Mouse (Mus musculus) v-Abl transformed pro-B cells (cell line): ENCODE measurements around the gene Scrt2.
"Not testable (repeated sequence)": the region's sequence is repeated elsewhere in the genome, so short reads cannot be mapped to it uniquely, and the experiment has no call there.

Experiments used
- in situ Hi-C, 2 experiments: fragments of 400-800 bp; cut with MboI; formaldehyde crosslinking; loops; one replicate each; pipeline ENCODE4 v1.15.1; 2025; ENCODE audit not compliant: unreplicated experiment in 2 of 2

Gene Scrt2

DNA sequence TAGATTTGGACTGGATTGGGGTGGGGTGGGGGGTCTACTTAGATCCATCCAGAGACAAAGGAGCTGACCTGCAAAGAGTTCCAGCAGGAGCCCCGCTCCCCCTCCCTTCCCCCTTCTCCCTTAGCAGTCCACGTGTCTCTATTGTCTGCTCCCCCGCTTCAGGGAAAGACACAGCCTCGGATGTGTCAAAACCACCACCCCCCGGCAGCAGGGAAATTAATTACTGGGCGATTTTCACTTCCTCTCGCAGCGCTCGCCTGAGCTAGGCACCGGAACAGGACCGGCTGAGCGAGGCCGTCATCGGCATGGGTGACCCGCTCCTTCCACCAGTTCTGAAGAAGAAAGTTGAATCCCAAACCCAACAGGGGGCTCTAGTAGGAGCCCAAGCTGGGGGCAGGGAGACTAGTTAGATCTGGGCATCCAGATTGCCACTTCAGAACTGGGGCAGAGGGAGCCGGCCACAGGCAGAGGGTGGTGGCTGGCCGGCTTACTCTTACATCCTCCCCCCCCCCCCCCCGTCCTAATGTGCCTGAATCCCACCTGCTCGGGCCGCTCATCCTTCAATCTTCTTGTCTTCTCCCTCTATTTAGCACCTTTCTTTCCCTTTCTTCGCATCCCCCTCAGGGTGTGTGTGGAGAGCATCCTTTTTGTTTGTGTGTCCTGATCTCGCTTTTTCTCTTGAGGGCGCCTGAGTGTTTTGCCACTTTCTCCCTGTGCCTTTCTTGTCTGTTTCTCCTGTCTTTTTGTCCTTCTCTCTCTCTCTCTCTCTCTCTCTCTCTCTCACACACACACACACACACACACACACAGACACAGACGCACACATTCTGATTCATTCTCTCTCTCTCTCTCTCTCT is at the start of gene Scrt2:
Scrt2 (plus strand) TSS at position 845 of the 857 bp plus-strand sequence.
- in situ Hi-C loops: loop anchor here in 1 of 2 experiments (25.0 kb wide), 1 partner anchor 144 kb away; no protein-coding TSS in a partner anchor

DNA sequence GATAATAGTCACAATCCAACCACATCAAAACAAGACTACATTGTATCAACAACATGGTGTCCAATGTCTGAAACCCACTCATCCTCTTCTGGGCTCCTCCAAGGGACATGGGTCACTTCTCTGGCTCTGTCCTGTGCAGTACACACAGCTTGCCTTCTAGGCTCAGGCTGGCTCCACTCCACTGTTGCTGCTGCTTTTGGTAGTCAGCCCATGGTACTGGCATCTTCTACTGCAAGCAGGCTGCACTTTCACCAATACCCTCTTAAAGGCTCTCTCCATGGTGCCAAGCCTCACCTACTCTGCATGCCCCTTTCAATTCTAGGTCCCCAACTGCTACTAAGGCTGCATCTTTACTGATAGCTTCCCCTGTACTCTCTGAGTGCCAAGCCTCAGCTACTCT is 41.2 kb upstream of the Scrt2 start:
- in situ Hi-C loops: no loop called here

- in situ Hi-C loops: no loop called here
These were observed 34.0 kb upstream of the Scrt2 start for GRCm38 (mm10) chr2:152047116-152048002.

DNA sequence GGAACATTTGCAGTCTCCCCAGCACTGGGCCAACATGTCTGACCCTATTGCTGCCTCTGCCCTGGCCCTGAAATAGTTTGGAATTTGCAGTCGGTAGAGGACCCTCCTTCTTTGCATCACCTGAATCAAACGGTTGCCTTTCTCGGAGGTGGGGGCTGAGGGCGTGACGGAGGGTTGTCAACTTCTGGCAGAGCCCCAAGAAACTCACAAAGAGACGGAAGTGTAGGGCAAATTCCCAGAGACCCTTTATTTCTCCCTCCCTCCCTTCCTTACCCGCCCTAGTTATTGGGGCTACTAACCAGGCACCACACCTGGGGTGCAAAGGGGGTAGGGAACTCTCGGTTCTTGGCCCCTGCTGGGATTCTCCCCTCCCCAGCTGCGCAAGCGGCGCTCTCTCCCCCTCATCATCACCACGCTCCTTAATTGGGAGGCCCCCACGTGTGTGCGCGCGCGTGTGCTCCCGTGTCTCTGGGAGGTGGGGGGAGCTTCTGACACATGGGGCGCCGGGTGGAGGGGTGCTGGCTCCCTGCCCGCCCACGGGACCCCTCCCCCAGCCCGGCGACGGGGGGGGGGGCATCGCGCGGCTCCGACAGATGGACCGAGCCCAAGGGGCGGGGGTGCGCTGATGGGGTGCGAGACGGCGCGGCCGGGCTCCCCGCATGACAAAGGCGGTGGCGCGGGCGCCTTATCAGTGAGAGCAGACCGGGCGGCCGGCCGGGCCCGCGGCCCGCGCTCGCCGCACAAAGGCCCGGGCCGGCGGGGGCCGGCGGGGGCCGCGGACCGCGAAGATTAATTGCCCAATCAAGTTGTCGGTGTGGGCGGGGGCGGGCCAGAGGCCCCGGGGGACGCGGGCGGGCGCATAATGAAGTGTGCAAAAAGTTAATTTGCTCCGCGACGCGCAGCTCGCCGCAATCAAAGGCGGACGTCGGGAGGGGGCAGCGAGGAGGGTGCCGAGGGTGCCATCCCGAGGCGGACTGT is 33.0 kb upstream of the Scrt2 start:
- in situ Hi-C loops: no loop called here

GRCm38 (mm10) chr2:152048981-152049441 is 32.3 kb upstream of the Scrt2 start:
- in situ Hi-C loops: no loop called here

GRCm38 (mm10) chr2:152049611-152050270 is 31.6 kb upstream of the Scrt2 start:
- in situ Hi-C loops: no loop called here

DNA sequence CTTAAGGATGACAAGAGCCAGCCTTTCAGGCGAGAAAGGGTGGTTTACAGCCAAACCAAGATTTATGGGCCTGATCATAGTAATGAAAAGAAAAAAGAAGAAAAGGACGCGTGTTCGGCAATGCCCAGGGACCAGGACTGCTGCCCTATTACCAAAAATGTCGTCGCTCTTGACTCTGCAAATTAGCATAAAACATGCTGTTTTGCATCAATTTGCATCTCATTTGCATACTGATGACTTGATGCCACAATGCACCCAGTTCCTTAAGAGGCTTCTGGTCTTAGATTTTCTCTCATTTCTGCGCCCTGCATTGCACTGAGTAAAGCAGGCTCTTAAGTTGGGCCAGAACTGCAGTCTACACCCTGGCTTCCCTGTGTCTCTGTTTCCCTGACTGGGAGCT is 31.0 kb upstream of the Scrt2 start:
- in situ Hi-C loops: no loop called here

DNA sequence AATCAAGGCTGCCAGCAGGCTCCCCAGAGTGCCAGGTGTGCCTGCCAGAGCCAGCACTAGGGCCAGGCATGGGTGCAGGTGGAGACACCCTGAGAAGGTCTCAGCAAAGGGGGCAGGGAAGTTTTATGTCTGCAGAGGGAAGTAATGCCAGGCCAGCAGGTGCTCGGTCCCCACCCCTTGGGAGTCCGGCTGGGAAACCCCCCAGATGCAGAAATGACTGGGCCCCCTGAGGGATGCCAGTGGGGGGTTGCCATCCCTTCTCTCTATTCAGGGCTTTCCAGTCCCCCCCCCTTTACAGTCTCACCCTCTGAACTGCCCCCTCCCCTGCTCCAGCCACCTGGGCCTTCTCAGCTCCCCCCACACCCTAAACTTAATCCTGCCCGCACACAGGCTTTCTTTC is 29.3 kb upstream of the Scrt2 start:
- in situ Hi-C loops: no loop called here

- in situ Hi-C loops: no loop called here
These were observed 25.9 kb upstream of the Scrt2 start for GRCm38 (mm10) chr2:152055406-152055805.

DNA sequence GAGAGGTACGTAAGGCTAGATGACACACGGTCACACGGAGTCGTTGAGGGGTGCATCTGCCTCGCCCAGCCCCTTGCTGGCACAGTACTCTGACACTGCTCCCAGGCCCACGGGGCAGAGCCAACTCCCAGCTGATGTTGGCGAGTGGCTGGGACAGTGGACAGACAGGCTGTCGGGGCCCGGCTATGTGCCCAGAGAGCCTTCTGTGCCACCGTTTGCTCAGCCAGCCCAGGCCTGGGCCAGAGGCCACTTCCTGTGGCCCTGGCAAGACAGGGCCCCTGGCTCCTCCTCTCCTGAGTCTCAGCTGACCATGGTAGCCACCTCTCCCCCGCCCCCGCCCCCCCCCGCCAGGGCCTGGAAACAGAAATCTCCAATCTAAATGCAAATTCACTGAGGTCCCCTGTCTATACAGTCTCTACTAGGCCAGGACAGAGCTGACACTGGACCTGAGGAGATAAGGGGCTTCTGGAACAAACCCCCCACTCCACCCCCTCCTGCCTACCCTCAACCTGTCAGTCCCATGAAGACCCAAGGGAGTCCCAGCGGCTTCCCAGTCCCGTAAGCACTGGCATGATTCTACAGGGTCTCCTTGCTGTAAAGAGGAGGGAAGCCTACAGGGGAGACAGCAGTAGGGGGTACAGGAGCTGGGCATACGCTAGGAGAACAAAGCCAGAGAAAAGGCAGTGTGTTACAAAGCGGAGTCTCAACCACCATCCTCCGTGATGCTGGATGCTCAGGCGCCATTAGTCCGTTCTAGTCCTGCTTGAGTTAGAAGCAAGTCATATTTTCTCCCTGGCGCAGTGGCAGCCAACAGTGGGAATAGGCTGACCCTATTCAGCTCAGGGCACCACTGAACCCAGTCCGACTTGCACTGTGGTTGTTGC is 24.7 kb upstream of the Scrt2 start:
- in situ Hi-C loops: no loop called here

- in situ Hi-C loops: no loop called here
These were observed 24.1 kb upstream of the Scrt2 start for GRCm38 (mm10) chr2:152057252-152057563.

DNA sequence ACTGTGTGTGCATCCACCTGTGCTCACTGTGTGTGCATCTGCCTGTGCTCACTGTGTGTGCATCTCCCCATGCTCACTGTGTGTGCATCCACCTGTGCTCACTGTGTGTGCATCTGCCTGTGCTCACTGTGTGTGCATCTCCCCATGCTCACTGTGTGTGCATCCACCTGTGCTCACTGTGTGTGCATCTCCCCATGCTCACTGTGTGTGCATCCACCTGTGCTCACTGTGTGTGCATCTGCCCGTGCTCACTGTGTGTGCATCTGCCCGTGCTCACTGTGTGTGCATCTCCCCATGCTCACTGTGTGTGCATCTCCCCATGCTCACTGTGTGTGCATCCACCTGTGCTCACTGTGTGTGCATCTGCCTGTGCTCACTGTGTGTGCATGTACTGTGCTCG is 18.5 kb upstream of the Scrt2 start:
- in situ Hi-C loops: not testable (repeated sequence)

DNA sequence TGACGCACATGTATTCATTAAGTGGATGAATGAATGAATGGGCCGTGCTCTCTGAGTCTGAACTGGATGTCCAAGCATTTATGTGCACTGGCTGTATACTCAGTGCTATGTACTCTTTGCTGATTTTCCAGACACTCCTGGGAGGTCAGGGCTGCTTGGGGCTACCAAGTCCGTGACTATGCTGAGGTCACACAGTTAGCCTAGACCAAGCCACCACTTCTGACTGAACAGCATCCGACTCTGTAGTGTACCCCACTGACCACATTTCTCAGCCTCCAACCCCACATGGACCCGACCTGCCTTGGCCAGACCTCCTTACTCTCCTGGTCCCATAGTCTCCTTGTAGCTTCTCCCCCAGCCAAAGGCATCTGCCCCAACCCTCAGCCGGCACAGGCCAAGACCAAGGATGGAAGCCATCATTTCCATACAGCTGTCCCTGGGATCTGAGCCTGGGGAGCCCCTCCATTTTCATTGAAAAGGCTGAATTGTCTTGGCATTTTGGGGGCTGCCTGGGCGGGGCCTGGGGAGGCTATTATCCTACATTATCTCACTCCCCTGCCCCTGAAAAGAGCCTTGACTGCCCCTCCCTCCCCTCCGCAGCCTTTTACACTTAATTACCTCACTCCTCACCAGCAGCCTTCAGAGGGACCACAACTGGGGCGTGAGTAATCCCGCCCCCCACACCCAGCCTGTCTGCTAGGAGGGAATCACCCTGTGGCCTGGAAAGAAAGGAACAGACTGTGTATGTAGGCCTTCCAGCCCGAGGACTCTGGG is 12.5 kb upstream of the Scrt2 start:
- in situ Hi-C loops: no loop called here

DNA sequence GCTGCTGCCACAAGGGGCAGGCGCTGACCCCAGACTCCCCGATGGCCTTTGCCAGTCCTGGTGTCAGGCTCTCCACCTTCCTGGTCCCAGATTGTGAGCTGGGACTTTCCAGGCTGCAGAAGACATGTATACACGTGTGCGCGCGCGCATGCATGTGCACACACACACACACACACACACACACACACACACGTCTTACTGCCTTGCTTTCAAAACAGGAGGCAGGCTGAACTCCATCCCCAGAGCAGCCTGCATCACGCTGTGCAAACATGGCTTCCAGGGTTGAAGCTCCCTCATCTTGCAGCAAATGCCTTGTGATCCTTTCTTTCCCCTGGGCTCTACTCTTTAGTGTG is 11.9 kb upstream of the Scrt2 start:
- in situ Hi-C loops: no loop called here

DNA sequence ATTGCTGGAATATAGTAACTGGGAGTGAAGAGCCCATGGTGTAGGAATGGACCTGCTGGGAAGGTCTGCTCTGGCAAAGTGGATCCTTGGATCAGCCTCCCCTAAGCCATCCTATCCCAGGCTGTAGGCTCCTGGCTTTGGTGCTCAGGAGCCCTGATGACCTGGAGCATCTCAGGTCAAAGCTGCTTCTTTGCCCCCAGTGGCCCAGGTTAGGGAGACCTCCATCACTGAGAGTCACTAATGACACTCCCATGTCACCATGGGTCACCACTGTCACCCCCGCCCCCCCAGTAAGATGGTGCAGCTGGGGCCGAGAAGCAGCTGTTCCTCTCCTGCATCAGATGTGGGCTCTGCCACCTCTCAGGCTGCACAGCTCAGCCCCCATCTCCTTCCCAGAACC is 11.4 kb upstream of the Scrt2 start:
- in situ Hi-C loops: no loop called here

DNA sequence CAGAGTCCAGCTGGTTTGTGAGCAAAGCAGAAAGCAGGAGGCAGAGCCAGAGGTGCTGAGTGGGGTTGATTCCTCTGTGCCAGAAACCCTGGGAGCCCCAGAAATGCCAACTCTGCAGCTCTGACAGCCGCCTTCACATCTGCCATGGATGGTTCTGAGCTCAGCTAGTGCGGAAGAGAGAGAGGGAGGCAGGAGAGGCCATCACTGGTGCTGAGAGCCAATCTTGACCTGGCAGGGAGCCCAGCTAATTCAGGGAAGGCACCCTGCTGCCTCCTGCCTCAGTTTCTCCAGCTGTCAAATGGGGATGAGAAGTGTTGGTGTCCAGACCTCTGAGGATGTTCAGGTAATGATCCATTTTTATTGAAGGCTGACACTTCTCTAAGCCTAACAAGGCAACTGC is 6.8 kb upstream of the Scrt2 start:
- in situ Hi-C loops: no loop called here

- in situ Hi-C loops: loop anchor here in 1 of 2 experiments (25.0 kb wide), 1 partner anchor 138 kb away; no protein-coding TSS in a partner anchor
These were observed 5.9 kb upstream of the Scrt2 start for GRCm38 (mm10) chr2:152075294-152075889.

- in situ Hi-C loops: loop anchor here in 1 of 2 experiments (25.0 kb wide), 1 partner anchor 140 kb away; no protein-coding TSS in a partner anchor
These were observed 4.0 kb upstream of the Scrt2 start for GRCm38 (mm10) chr2:152077337-152077736.
